19 mouse cellular contexts compared by ENCODE assay signal in the genomic region with DNA sequence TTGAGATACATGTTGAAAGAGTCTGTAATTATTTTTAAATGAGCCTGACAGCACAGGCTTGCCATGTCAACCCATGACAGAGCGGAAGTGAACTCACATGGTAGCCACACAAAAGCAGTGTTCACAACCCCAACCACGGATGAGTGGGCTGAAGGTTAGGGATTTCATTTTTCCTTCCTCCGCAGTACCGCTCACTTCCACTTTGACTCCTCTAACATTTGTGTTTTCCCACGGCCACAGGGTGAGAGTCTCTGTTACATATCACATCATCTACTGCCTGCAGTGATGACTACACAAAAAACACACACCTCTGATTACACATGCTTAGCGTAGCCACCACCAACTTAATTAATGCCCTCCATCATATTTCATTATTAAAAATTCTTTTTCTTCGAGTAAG.
DNase-seq lines count a peak whose midpoint lies in the region; ATAC-seq lines count a peak whose summit lies in the region.
"Had no signal": no experiment of that assay in that cellular context is flagged by ENCODE, and none has a peak within 500 bp of the region (broad histone marks: within the 10 kb centered on the region; RNA-seq: fewer than 3 reads in every experiment).

No protein-coding gene starts in this region.

- peak; percentile 49; the same call in 1 of the 2 replicates for ATAC-seq in forebrain, embryonic 11.5 days (replicated peaks; ENCODE audit: low FRiP score)
- no peak for ATAC-seq in forebrain, embryonic 15.5 days (replicated peaks)
- ATAC-seq in kidney, embryonic 16.5 days (ENCODE audit: low FRiP score, low TSS enrichment) = 0 out of 2 replicates have a peak, but pooled peaks have one; percentile 35
- ATAC-seq in common myeloid progenitor, adult 5-6 weeks (replicated peaks; ENCODE audit: low read depth, poor library complexity, severe bottlenecking) = peak; percentile 47; the same call in 1 of the 2 replicates
- peak; percentile 44; the same call in 1 of the 2 replicates for ATAC-seq in hindbrain, embryonic 16.5 days
- ATAC-seq in erythroid progenitor cell, adult 5-6 weeks (replicated peaks; ENCODE audit: low FRiP score, poor library complexity, severe bottlenecking) = no peak
- ATAC-seq: CD4-positive, CD25-positive, alpha-beta regulatory T cell, adult 4 months had no signal

- H3K27me3 ChIP-seq in forebrain, embryonic 11.5 days (ENCODE audit: control insufficient read depth, insufficient read depth, low read length) = no peaks in the 10 kb centered on the region
- no peaks in the 10 kb centered on the region for H3K27me3 ChIP-seq in forebrain, embryonic 15.5 days
- H3K27me3 ChIP-seq in kidney, embryonic 16.5 days (ENCODE audit: insufficient read depth, low read length) = no peaks in the 10 kb centered on the region
- no peaks in the 10 kb centered on the region for H3K27me3 ChIP-seq in hindbrain, embryonic 16.5 days (replicated peaks; ENCODE audit: control insufficient read depth, insufficient read depth, low read length)
- H3K27me3 ChIP-seq: heart, embryonic 12.5 days; limb, embryonic 15.5 days; liver, embryonic 15.5 days; megakaryocyte, embryonic 14.5 days had no signal

- H3K27ac ChIP-seq in forebrain, embryonic 11.5 days (ENCODE audit: low read depth, low read length) = no peak overlapping the region
- H3K27ac ChIP-seq in forebrain, embryonic 15.5 days (replicated peaks) = no peak overlapping the region
- H3K27ac ChIP-seq in kidney, embryonic 16.5 days (ENCODE audit: low read length) = no peak overlapping the region
- H3K27ac ChIP-seq in hindbrain, embryonic 16.5 days (ENCODE audit: low read depth, low read length) = no peak overlapping the region
- H3K27ac ChIP-seq: limb, embryonic 15.5 days; liver, embryonic 15.5 days had no signal

- 80% methylated on average over 7 of the region's 7 CpGs for WGBS in forebrain, embryonic 11.5 days
- 71% methylated on average over 7 of the region's 7 CpGs for WGBS in forebrain, embryonic 15.5 days
- 53% methylated on average over 7 of the region's 7 CpGs for WGBS in kidney, embryonic 16.5 days
- 72% methylated on average over 7 of the region's 7 CpGs for WGBS in hindbrain, embryonic 16.5 days

- H3K4me1 ChIP-seq in forebrain, embryonic 11.5 days (replicated peaks; ENCODE audit: control insufficient read depth, insufficient read depth, low read length) = 0 out of 2 replicates have a peak, but pooled peaks cover 2% of the 10 kb centered on the region
- H3K4me1 ChIP-seq in forebrain, embryonic 15.5 days = peaks cover 17% of the 10 kb centered on the region
- H3K4me1 ChIP-seq in kidney, embryonic 16.5 days (ENCODE audit: insufficient read depth, low read length) = peaks cover 9% of the 10 kb centered on the region
- H3K4me1 ChIP-seq in hindbrain, embryonic 16.5 days (ENCODE audit: control insufficient read depth, insufficient read depth, low read depth, low read length) = peaks cover 3% of the 10 kb centered on the region
- H3K4me1 ChIP-seq: heart, embryonic 12.5 days; limb, embryonic 15.5 days; liver, embryonic 15.5 days had no signal

- no peaks in the 10 kb centered on the region for H3K9me3 ChIP-seq in forebrain, embryonic 11.5 days (ENCODE audit: control insufficient read depth, low read length)
- no peaks in the 10 kb centered on the region for H3K9me3 ChIP-seq in forebrain, embryonic 15.5 days
- no peaks in the 10 kb centered on the region for H3K9me3 ChIP-seq in kidney, embryonic 16.5 days (ENCODE audit: low read length)
- no peaks in the 10 kb centered on the region for H3K9me3 ChIP-seq in hindbrain, embryonic 16.5 days (ENCODE audit: control insufficient read depth, low read length)
- H3K9me3 ChIP-seq: heart, embryonic 12.5 days; limb, embryonic 15.5 days; liver, embryonic 15.5 days; megakaryocyte, embryonic 14.5 days had no signal

- H3K36me3 ChIP-seq in forebrain, embryonic 11.5 days (ENCODE audit: control insufficient read depth, insufficient read depth, low read length) = no peaks in the 10 kb centered on the region
- H3K36me3 ChIP-seq in forebrain, embryonic 15.5 days = no peaks in the 10 kb centered on the region
- no peaks in the 10 kb centered on the region for H3K36me3 ChIP-seq in kidney, embryonic 16.5 days (ENCODE audit: insufficient read depth, low read length)
- no peaks in the 10 kb centered on the region for H3K36me3 ChIP-seq in hindbrain, embryonic 16.5 days (ENCODE audit: control insufficient read depth, insufficient read depth, low read length)
- H3K36me3 ChIP-seq: heart, embryonic 12.5 days; limb, embryonic 15.5 days; liver, embryonic 15.5 days had no signal

- no peak overlapping the region for H3K4me2 ChIP-seq in forebrain, embryonic 11.5 days (ENCODE audit: low read depth, low read length, severe bottlenecking)
- no peak overlapping the region for H3K4me2 ChIP-seq in forebrain, embryonic 15.5 days (replicated peaks)
- no peak overlapping the region for H3K4me2 ChIP-seq in kidney, embryonic 16.5 days (replicated peaks; ENCODE audit: low read depth, low read length)
- no peak overlapping the region for H3K4me2 ChIP-seq in hindbrain, embryonic 16.5 days (ENCODE audit: low read length)
- H3K4me2 ChIP-seq: heart, embryonic 12.5 days; limb, embryonic 15.5 days; liver, embryonic 15.5 days had no signal

- DNase-seq in forebrain, embryonic 11.5 days (ENCODE audit: low spot score) = no peak
- no peak for DNase-seq in kidney, adult 18-20 months
- no peak for DNase-seq in adrenal gland, adult (ENCODE audit: inconsistent age in 2 of 2, low spot score in 1 of 2)
- DNase-seq: adrenal gland, postnatal 36 days; cerebellum, adult 11-12 months; heart, adult 11 months; heart, postnatal 14 days; right cerebral cortex, postnatal 25 days; thymus, postnatal 4 days had no signal

- H3K9ac ChIP-seq in forebrain, embryonic 11.5 days (ENCODE audit: low read length) = no peak overlapping the region
- no peak overlapping the region for H3K9ac ChIP-seq in forebrain, embryonic 15.5 days (replicated peaks)
- no peak overlapping the region for H3K9ac ChIP-seq in kidney, embryonic 16.5 days (replicated peaks; ENCODE audit: low read length)
- H3K9ac ChIP-seq in hindbrain, embryonic 16.5 days (ENCODE audit: low read depth, low read length) = no peak overlapping the region
- H3K9ac ChIP-seq: heart, embryonic 12.5 days; limb, embryonic 15.5 days; liver, embryonic 15.5 days had no signal

- no peak overlapping the region for H3K4me3 ChIP-seq in forebrain, embryonic 11.5 days (ENCODE audit: low read depth, low read length)
- H3K4me3 ChIP-seq in forebrain, embryonic 15.5 days = no peak overlapping the region
- no peak overlapping the region for H3K4me3 ChIP-seq in kidney, embryonic 16.5 days (ENCODE audit: low read length)
- H3K4me3 ChIP-seq in hindbrain, embryonic 16.5 days (ENCODE audit: low read length) = no peak overlapping the region
- H3K4me3 ChIP-seq: heart, embryonic 12.5 days; limb, embryonic 15.5 days; liver, embryonic 15.5 days; megakaryocyte, embryonic 14.5 days had no signal

Comparison
In these comparisons a context has a peak if more than half of its experiments do, and no peak if none do; other contexts are left out.
1. ATAC-seq: peak in forebrain, embryonic 11.5 days (single experiment), kidney, embryonic 16.5 days (single experiment), common myeloid progenitor, adult 5-6 weeks (single experiment) and hindbrain, embryonic 16.5 days (single experiment); none in forebrain, embryonic 15.5 days (single experiment) and erythroid progenitor cell, adult 5-6 weeks (single experiment).